Mouse (Mus musculus) adrenal gland, postnatal 14 days (tissue): ENCODE measurements around the gene Cntfr. TPM values are rescaled to one million over a fixed set of nuclear protein-coding genes. Genes with fewer than 3 reads are reported as not detected.
A peak's percentile ranks its signal among the peaks of the same experiment; 100 is the strongest.

ENCODE experiments used
- DNase-seq: peaks from one replicate; pipeline ENCODE4 v3.0.0; 2021; ENCODE audit warnings: mixed read lengths
- total RNA-seq: library from RNA; stranded (reverse); gene quantifications from 2 replicates; pipeline ENCODE4 v1.2.3, GENCODE M21; 2021

Gene Cntfr
- total RNA-seq, 1 experiment from 2014 or later, result 63.2 TPM

- DNase-seq, result no peak
Measured at GRCm38 (mm10) chr4:41679291-41679690, 17.6 kb downstream of the Cntfr start.

GRCm38 (mm10) chr4:41678863-41679262, 18.0 kb downstream of the Cntfr start:
- DNase-seq, result peak; percentile 71

- DNase-seq, result peak; percentile 92
Measured at GRCm38 (mm10) chr4:41677006-41677629, 19.8 kb downstream of the Cntfr start.

- peak; percentile 74 for DNase-seq
Measured at GRCm38 (mm10) chr4:41676248-41677005, 20.5 kb downstream of the Cntfr start.

- DNase-seq, result no peak
Measured at GRCm38 (mm10) chr4:41673186-41673585, 23.7 kb downstream of the Cntfr start.

- no peak for DNase-seq
Measured at GRCm38 (mm10) chr4:41672522-41672963, 24.3 kb downstream of the Cntfr start.

- DNase-seq, result no peak
Measured at GRCm38 (mm10) chr4:41671963-41672480, 24.9 kb downstream of the Cntfr start.

- no peak for DNase-seq
Measured at GRCm38 (mm10) chr4:41671500-41671899, 25.4 kb downstream of the Cntfr start.

GRCm38 (mm10) chr4:41670836-41671235, 26.1 kb downstream of the Cntfr start:
- no peak for DNase-seq

GRCm38 (mm10) chr4:41666646-41667045, 30.2 kb downstream of the Cntfr start:
- peak; percentile 32 for DNase-seq

- DNase-seq, result peak; percentile 83
Measured at GRCm38 (mm10) chr4:41665009-41665675, 31.7 kb downstream of the Cntfr start.

- DNase-seq, result peak; percentile 55
Measured at GRCm38 (mm10) chr4:41664533-41664932, 32.4 kb downstream of the Cntfr start.

- no peak for DNase-seq
Measured at GRCm38 (mm10) chr4:41663614-41664013, 33.3 kb downstream of the Cntfr start.

- no peak for DNase-seq
Measured at GRCm38 (mm10) chr4:41662723-41663122, 34.2 kb downstream of the Cntfr start.

- peak; percentile 72 for DNase-seq
Measured at GRCm38 (mm10) chr4:41660851-41661430, 35.9 kb downstream of the Cntfr start.

- DNase-seq, result no peak
Measured at GRCm38 (mm10) chr4:41659556-41659955, 37.3 kb downstream of the Cntfr start.

- DNase-seq, result peak; percentile 71
Measured at GRCm38 (mm10) chr4:41658566-41659384, 38.1 kb downstream of the Cntfr start.

- DNase-seq, result no peak
Measured at GRCm38 (mm10) chr4:41655525-41655924, 41.4 kb downstream of the Cntfr start.

GRCm38 (mm10) chr4:41654217-41654616, 42.7 kb downstream of the Cntfr start:
- peak; percentile 82 for DNase-seq

- no peak for DNase-seq
Measured at GRCm38 (mm10) chr4:41653730-41654129, 43.2 kb downstream of the Cntfr start.

GRCm38 (mm10) chr4:41653296-41653695, 43.6 kb downstream of the Cntfr start:
- peak; percentile 84 for DNase-seq

- DNase-seq, result no peak
Measured at GRCm38 (mm10) chr4:41648627-41649026, 48.3 kb downstream of the Cntfr start.
